Mouse (Mus musculus) neural tube, embryonic 10.5 days (tissue): ENCODE measurements around the gene Popdc2.
"Not testable (repeated sequence)": the region's sequence is repeated elsewhere in the genome, so short reads cannot be mapped to it uniquely, and the experiment has no call there.

Source experiments
- DNase-seq: peaks from one replicate; pipeline ENCODE4 v3.0.0-alpha.2; 2017; ENCODE audit warnings: low spot score; ENCODE audit errors: extremely low spot score

Gene Popdc2

GRCm38 (mm10) chr16:38361933-38362332 lies at the start of gene Popdc2:
TSS of gene Popdc2 (plus strand) at chr16:38362209.
- DNase-seq = no peak

GRCm38 (mm10) chr16:38318492-38318891 lies 43.5 kb upstream of the Popdc2 start:
- DNase-seq = no peak

GRCm38 (mm10) chr16:38319087-38319486 lies 42.9 kb upstream of the Popdc2 start:
- no peak for DNase-seq

GRCm38 (mm10) chr16:38321452-38321935 lies 40.5 kb upstream of the Popdc2 start:
- DNase-seq = peak; percentile 51

GRCm38 (mm10) chr16:38324311-38324710 lies 37.7 kb upstream of the Popdc2 start:
- no peak for DNase-seq

GRCm38 (mm10) chr16:38326778-38327397 lies 35.1 kb upstream of the Popdc2 start:
- DNase-seq = no peak

GRCm38 (mm10) chr16:38329340-38329739 lies 32.7 kb upstream of the Popdc2 start:
- no peak for DNase-seq

- DNase-seq = no peak
These were observed 27.6 kb upstream of the Popdc2 start for GRCm38 (mm10) chr16:38334431-38334830.

GRCm38 (mm10) chr16:38338077-38338476 lies 23.9 kb upstream of the Popdc2 start:
- not testable (repeated sequence) for DNase-seq

GRCm38 (mm10) chr16:38341396-38342324 lies 20.3 kb upstream of the Popdc2 start, which contains the start of gene Maats1:
TSS of gene Maats1 (minus strand) at chr16:38342143.
- DNase-seq = peak; percentile 89

- DNase-seq = peak; percentile 23
These were observed 16.9 kb upstream of the Popdc2 start for GRCm38 (mm10) chr16:38344941-38345725.

GRCm38 (mm10) chr16:38346529-38347325 lies 15.3 kb upstream of the Popdc2 start, which contains the start of the genes Cox17 and Gm21987:
TSS of gene Cox17 (plus strand) at chr16:38346991.
TSS of gene Gm21987 (plus strand) at chr16:38347040.
- peak; percentile 88 for DNase-seq

GRCm38 (mm10) chr16:38347588-38347987 lies 14.4 kb upstream of the Popdc2 start:
- DNase-seq = no peak

GRCm38 (mm10) chr16:38348217-38348761 lies 13.7 kb upstream of the Popdc2 start:
- no peak for DNase-seq

- no peak for DNase-seq
These were observed 12.1 kb upstream of the Popdc2 start for GRCm38 (mm10) chr16:38349881-38350280.

GRCm38 (mm10) chr16:38350361-38350855 lies 11.6 kb upstream of the Popdc2 start:
- no peak for DNase-seq

- DNase-seq = no peak
These were observed 11.1 kb upstream of the Popdc2 start for GRCm38 (mm10) chr16:38350939-38351338.

- no peak for DNase-seq
These were observed 10.0 kb upstream of the Popdc2 start for GRCm38 (mm10) chr16:38352031-38352430.

GRCm38 (mm10) chr16:38352851-38353250 lies 9.2 kb upstream of the Popdc2 start:
- DNase-seq = no peak

- DNase-seq = no peak
These were observed 8.4 kb upstream of the Popdc2 start for GRCm38 (mm10) chr16:38353642-38354041.
